Mouse (Mus musculus): ENCODE data around the gene Csmd2. TPM values are rescaled to one million over a fixed set of nuclear protein-coding genes. Genes with fewer than 3 reads are reported as not detected.

The Csmd2 gene
- total RNA-seq, 4 experiments from 2014 or later = not detected

GRCm38 (mm10) chr4:128407084-128407845 lies 419.6 kb downstream of the Csmd2 start:
- no peak for DNase-seq (ENCODE audit: low spot score in 2 of 2)

- DNase-seq (ENCODE audit: low spot score in 2 of 2) = no peak
Measured at GRCm38 (mm10) chr4:128411941-128412630, 424.4 kb downstream of the Csmd2 start.

DNA sequence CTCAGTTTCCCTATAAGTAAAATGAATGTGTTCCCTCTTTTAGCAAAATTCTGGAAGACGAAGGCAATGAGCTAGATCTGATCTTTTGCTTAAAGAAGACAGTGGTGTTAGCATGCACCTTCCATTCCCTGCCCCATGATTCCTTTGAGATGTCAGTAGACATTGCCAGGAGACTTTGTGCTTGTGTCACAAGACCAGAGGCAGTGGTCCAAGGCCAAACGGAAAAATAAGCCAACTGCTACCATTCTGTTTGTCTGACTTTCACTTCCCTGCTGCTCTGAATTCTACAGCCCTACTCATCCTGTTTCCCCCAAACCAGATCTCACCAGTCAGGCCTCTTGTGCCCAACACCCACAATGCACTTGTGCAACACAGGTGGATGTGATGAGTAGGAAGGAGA lies 427.1 kb downstream of the Csmd2 start:
- no peak for DNase-seq (ENCODE audit: low spot score in 2 of 2)

DNA sequence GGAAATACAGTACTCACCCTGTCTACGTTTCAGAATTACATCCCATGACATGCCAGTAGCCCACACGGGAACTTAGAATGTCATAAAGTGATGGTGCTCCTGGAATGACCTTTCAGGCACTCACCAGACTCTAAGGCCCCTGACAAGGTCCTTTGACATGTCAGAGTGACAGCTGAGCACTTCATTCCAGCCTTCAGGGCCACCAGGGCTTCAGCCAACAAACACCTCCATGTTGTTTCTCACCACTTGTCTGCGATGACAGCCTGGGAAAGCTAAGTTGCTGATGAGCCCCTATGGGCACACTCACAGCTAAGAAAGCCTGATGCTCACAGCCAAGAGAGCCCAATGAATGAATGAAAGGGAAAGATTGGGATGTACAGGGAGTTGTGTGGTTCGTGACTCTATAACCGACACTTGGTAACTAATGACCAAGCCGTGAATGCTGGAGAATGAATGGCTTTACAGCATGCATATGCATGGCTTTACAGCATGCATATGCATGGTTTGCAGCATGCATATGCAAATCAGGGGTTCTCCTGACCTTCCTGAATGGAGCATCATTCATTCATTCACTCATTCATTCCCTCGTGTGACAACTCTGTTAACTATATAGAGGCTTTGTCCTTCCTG lies 432.4 kb downstream of the Csmd2 start:
- no peak for DNase-seq (ENCODE audit: low spot score in 2 of 2)

GRCm38 (mm10) chr4:128422486-128422885 lies 434.8 kb downstream of the Csmd2 start:
- DNase-seq (ENCODE audit: low spot score in 2 of 2) = no peak

GRCm38 (mm10) chr4:128425339-128425738 lies 437.7 kb downstream of the Csmd2 start:
- no peak for DNase-seq (ENCODE audit: low spot score in 2 of 2)

- no peak for DNase-seq (ENCODE audit: low spot score in 2 of 2)
Measured at GRCm38 (mm10) chr4:128427261-128428030, 439.8 kb downstream of the Csmd2 start.

DNA sequence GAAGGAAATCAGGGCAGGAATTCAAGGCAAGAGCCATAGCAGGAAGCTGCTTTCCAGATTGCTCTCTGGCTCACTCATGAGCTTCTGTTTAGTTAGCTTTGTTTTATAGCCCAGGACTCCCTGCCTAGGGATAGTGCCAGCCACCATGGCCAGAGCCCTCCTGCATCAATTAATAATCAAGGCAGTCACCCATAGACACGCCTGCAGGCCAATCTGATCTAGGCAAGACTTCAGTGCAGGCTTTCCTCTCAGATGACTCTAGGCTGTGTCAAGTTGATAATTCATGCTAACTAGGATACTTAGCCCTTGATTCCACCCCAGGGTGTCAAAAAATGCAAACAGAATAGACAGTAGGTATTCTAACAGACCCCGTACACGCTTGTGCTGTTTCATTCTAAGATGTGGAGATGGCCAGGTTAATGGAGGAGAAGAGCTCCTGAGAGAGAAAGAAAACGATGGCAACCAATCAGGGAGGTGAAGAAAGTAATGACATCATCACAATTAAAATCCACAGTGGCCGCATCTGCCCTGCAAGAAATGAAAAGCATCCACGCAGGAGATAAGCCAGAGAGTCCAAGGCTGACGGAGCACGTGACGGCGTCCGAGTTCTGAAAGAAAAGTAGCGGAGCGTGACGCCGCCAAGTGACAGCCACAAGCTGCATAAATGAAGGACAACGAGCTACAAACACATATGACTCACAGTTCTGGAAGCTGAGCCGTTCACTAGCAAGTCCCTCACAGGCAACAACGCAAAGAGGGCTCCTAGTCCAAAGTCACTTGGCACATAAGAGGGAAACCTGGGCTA lies 440.8 kb downstream of the Csmd2 start:
- DNase-seq (ENCODE audit: low spot score in 2 of 2) = no peak

DNA sequence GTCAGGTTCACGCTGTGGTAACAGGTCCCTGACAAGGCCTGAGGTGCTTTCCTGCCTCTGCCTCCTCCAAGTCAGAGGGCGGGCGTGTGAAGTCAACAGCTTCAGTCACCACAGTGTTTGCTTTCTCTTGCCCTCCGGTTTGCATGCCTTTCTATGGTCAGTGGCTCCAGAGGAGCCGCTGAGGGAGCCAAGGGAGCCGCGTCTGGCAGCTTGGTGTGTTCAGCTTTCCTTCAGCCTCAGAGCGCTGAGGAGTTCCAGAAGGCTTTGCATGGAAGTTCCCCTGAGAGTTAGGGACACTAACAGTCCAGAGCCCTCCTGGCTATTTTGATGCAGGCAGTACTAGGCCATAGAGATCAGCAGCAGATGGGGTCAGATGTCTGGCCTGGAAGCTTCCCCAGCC lies 441.9 kb downstream of the Csmd2 start:
- no peak for DNase-seq (ENCODE audit: low spot score in 2 of 2)

- no peak for DNase-seq (ENCODE audit: low spot score in 2 of 2)
Measured at GRCm38 (mm10) chr4:128440550-128440949, 452.9 kb downstream of the Csmd2 start.

DNA sequence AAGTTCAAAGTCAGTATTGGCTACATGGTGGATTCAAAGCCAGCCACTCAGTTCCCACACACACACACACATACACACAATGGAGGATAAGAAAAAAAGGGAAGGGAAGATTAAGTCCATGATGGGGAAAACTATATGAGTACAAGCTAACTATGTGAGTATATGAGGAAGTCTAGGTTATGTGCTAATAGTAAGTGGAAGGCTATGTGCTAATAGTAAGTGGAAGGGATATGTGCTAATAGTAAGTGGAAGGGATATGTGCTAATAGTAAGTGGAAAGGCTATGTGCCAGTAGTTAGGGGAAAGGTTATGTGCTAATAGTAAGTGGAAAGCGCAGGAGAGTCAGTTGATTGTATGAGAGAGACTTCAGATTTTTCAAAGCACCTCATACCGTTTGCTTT lies 453.6 kb downstream of the Csmd2 start:
- DNase-seq (ENCODE audit: low spot score in 2 of 2) = no peak

- DNase-seq (ENCODE audit: low spot score in 2 of 2) = no peak
Measured at GRCm38 (mm10) chr4:128442791-128443190, 455.1 kb downstream of the Csmd2 start.

GRCm38 (mm10) chr4:128445514-128446260 lies 458.0 kb downstream of the Csmd2 start:
- no peak for DNase-seq (ENCODE audit: low spot score in 2 of 2)

GRCm38 (mm10) chr4:128448831-128449431 lies 461.3 kb downstream of the Csmd2 start:
- DNase-seq (ENCODE audit: low spot score in 2 of 2) = no peak

- DNase-seq (ENCODE audit: low spot score in 2 of 2) = no peak
Measured at GRCm38 (mm10) chr4:128450137-128450536, 462.5 kb downstream of the Csmd2 start.

DNA sequence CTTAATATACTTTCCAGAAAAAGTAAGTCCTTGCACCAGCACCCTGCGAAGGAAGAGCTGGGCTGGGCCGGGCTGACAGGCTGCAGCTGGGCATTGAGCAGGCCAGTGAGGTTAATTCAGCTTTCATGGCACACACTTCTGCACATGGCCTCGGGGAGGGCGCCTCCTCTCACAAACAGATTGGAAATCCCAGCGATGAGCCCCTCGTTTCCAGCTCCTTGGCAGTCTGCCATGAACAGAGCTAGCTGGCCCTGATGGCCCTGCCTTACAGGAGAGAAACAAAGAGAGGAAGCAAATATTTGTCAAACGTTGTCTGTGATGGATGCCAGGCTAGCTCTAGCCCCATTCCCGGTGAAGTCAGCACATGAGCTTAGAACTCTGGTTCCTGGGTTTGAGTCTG lies 463.3 kb downstream of the Csmd2 start:
- DNase-seq (ENCODE audit: low spot score in 2 of 2) = no peak

DNA sequence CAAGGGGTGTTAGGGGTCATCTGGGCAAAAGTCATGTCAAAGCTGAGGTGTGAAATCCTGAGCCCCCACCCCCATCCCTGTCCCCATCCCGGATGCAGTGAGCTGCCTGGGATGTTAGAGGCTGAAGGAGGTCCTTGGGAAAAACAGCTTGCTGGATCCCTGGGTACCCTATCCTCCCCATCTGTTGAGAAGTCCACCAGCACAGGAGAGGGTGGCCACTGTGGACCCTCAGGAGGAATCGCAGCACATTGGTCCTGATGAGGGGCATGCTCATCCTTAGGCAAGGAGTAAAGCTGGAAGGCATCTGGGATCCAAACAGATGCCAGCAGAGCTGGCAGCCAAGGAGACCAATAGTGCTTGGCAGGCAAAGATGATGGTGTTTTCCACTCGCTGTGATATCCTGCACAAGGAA lies 463.7 kb downstream of the Csmd2 start:
- no peak for DNase-seq (ENCODE audit: low spot score in 2 of 2)

GRCm38 (mm10) chr4:128466708-128467107 lies 479.1 kb downstream of the Csmd2 start:
- no peak for DNase-seq (ENCODE audit: low spot score in 2 of 2)

DNA sequence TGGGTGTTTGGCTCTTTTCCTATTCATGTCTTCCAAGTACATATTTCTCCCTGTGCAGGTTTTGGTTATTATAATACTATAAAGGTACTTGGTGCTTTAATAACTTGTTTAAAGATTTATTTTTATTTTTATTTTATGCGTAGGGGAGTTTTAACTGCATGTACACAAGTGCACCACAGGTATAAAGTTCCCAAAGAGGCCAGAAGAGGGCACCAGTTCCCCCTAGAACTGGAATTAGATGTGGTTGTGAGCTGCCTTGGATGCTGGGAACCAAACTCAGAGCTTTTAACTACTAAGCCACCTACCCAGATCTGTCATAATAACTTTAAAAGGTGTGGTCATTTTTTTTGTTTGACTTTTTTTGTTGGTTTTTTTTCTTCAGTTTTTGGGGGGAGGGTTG lies 480.4 kb downstream of the Csmd2 start:
- DNase-seq (ENCODE audit: low spot score in 2 of 2) = no peak

GRCm38 (mm10) chr4:128476249-128476648 lies 488.6 kb downstream of the Csmd2 start:
- no peak for DNase-seq (ENCODE audit: low spot score in 2 of 2)
